Mouse (Mus musculus): ENCODE results near the gene Lztfl1. TPM values are rescaled to one million over a fixed set of nuclear protein-coding genes. Genes with fewer than 3 reads are reported as not detected.
A peak's percentile ranks its signal among the peaks of the same experiment; 100 is the strongest.
"Not testable (repeated sequence)": the region's sequence is repeated elsewhere in the genome, so short reads cannot be mapped to it uniquely, and the experiment has no call there.

Lztfl1 gene
- polyA plus RNA-seq (2017; shearing (Covaris generic)): 10 to 100 TPM; 33.3 to 59.2 (median 57.6) TPM

- ATAC-seq: peak; percentile 98
These were observed at the start of gene Lztfl1 for GRCm38 (mm10) chr9:123717186-123718008. Gene Lztfl1, minus strand, starts transcription at chr9:123717697.

GRCm38 (mm10) chr9:123766996-123767395 is 49.5 kb upstream of the Lztfl1 start:
- ATAC-seq: no peak

- no peak for ATAC-seq
These were observed 46.3 kb upstream of the Lztfl1 start for GRCm38 (mm10) chr9:123763771-123764170.

GRCm38 (mm10) chr9:123762886-123763285 is 45.4 kb upstream of the Lztfl1 start:
- no peak for ATAC-seq

- peak; percentile 20 for ATAC-seq
These were observed 43.3 kb upstream of the Lztfl1 start for GRCm38 (mm10) chr9:123760806-123761205.

- ATAC-seq: peak; percentile 20
These were observed 41.1 kb upstream of the Lztfl1 start for GRCm38 (mm10) chr9:123758645-123759044.

GRCm38 (mm10) chr9:123758156-123758555 is 40.7 kb upstream of the Lztfl1 start:
- ATAC-seq: no peak

GRCm38 (mm10) chr9:123757326-123757725 is 39.8 kb upstream of the Lztfl1 start:
- no peak for ATAC-seq

- ATAC-seq: no peak
These were observed 39.3 kb upstream of the Lztfl1 start for GRCm38 (mm10) chr9:123756752-123757151.

GRCm38 (mm10) chr9:123754333-123754732 is 36.8 kb upstream of the Lztfl1 start:
- peak; percentile 90 for ATAC-seq

GRCm38 (mm10) chr9:123749687-123750086 is 32.2 kb upstream of the Lztfl1 start:
- ATAC-seq: not testable (repeated sequence)

GRCm38 (mm10) chr9:123740799-123741198 is 23.3 kb upstream of the Lztfl1 start:
- ATAC-seq: peak; percentile 56

GRCm38 (mm10) chr9:123734133-123734532 is 16.6 kb upstream of the Lztfl1 start:
- no peak for ATAC-seq

- no peak for ATAC-seq
These were observed 13.8 kb upstream of the Lztfl1 start for GRCm38 (mm10) chr9:123731271-123731670.

- peak; percentile 74 for ATAC-seq
These were observed 5.4 kb upstream of the Lztfl1 start for GRCm38 (mm10) chr9:123722737-123723493.

- ATAC-seq: no peak
These were observed 1.2 kb downstream of the Lztfl1 start for GRCm38 (mm10) chr9:123716301-123716700.

- ATAC-seq: no peak
These were observed 4.4 kb downstream of the Lztfl1 start for GRCm38 (mm10) chr9:123713111-123713510.

- ATAC-seq: no peak
These were observed 8.3 kb downstream of the Lztfl1 start for GRCm38 (mm10) chr9:123709226-123709625.

GRCm38 (mm10) chr9:123701822-123702221 is 15.7 kb downstream of the Lztfl1 start:
- no peak for ATAC-seq

- ATAC-seq: no peak
These were observed 21.7 kb downstream of the Lztfl1 start for GRCm38 (mm10) chr9:123695634-123696302.

- ATAC-seq: no peak
These were observed 29.3 kb downstream of the Lztfl1 start for GRCm38 (mm10) chr9:123688227-123688626.

GRCm38 (mm10) chr9:123686206-123686605 is 31.3 kb downstream of the Lztfl1 start:
- no peak for ATAC-seq

- ATAC-seq: no peak
These were observed 33.8 kb downstream of the Lztfl1 start for GRCm38 (mm10) chr9:123683704-123684103.

Data from inflammation-experienced regulatory T-cells, adult 6 months (primary cell).